Mouse (Mus musculus) testis, postnatal 14 days (tissue): Measurements from ENCODE around the gene Hspb11.

Experiments used
- DNase-seq: peaks from one replicate; pipeline ENCODE4 v3.0.0; 2021; ENCODE audit warnings: low spot score

The Hspb11 gene

DNA sequence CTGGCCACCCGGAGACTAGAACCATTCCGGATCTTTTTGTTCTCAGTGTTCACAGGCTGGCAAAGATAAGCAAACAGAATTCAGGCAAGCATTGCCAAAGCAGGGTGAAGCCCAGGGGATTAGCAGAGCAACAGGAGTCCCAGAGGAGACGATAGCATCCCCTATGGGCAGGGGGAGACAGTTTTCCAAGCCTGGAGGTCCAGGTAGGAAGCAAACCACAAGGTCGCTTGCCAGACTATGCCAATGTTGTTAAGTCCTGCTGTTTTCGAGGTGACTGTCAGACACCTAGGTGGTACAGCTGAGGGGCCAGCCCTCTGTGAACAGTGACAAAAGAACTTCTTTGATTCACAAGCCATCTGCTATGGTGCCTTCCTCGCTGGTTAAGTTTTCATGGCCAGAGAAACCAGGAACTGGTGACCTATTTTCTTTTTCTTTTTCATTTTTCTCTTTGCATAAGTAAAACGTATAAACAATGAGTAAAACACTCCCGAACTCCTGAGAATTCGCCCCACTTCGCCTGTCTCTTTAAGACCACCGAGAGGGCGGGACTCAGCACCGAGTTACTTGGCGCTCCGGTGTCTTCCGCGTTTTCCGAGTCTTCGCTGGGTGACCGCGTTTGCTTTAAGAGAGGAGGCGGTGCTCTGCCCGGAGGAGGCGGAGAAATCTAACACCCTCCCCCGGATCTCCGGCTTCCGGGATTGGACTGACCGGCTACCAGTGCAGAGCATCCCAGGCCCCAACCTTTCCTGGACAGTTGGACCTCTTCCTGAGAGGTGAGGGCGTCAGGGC lies 60.5 kb downstream of the Hspb11 start, which contains the start of gene Yipf1:
Gene Yipf1 (plus strand): TSS at position 674 of the 789 bp plus-strand sequence.
- DNase-seq: peak; percentile 87

DNA sequence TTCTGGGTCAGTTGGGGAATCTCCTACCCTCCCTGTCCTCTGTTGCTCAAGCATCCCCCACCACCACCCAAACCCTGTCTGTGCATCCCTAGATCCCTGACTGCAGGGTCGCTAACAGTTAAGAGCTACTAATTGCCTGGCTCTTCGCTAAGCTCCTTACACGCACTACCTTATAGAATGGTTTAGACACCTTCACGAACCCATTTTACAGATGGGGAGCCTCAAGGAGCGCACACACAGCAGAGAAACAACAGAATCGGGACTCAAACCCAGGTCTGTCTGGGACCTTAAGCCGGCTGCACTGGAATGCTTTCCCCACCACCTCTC lies 61.0 kb downstream of the Hspb11 start:
- DNase-seq: no peak

DNA sequence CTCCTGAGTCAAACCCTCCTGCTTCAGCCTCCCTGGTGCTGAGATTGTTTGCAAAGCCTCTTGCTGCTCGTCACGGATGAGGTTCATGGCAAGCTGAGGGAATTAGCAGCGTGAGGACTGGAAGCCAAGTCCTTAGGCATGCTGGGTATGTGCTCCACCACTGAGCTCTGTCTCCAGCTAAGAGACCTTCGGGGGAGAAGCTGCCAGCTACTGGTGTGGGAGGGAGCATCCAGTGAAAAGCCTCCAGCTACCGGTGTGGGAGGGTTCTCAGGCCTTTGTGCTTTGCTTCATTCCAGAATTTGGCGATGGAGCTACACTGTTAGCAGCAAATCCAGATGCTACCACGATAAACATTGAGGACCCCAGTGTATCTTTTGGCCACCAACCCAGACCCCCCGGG lies 65.3 kb downstream of the Hspb11 start:
- DNase-seq: peak; percentile 51

DNA sequence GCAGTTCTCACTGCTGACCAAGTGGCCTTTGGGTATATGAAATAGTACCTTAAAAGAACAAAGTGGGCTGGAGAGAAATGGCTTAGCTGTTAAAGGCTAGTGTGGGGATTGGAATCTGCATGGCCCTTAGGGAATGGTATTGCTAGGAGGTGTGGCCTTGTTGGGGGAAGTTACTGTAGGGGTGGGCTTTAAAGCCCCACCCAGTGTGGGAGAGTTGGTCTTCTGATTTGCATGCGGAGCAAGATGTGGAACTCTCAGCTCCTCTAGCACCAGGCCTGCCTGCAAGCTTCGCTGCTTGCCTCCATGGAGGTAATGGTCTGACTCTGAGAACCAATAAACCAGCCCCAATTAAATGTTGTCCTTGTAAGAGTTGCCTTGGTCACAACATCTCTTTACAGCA lies 67.6 kb downstream of the Hspb11 start:
- no peak for DNase-seq

DNA sequence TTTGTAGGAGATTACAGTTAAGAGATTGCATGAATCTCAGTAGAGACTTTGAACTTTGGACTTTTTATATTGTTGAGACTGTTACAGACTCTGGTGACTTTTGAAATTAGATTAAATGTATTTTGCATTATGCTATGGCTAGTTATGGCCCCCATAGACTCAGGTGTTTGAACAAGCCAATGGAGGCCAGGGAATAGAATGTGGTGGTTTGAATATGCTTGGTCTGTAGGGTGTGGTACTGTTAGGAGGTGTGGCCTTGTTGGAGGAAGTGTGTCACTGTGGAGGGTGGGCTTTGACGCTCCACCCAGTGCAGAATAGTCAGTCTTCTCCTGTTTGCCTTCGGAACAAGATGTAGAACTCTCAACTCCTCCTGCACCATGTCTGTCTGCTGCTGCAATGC lies 69.7 kb downstream of the Hspb11 start:
- DNase-seq: no peak

DNA sequence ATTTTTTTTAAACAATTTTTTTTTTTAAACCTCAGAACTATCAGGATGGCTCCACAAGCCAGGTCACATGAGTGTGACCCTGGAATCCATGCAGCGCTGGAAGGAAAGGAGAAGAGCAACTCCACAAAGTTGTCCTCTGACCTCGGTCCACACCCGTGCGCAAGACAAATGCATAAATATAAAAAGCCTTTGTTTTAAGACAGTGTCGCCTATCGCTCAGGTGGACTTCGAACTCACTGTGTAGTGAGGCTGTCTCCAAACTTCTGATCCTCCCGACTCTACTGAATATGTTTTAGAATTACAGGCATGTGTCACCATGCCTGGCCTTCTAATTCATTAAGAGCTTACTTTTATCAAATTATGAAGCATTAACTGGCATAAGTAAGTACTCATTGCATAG lies 75.1 kb downstream of the Hspb11 start:
- no peak for DNase-seq
